Mouse (Mus musculus): Measurements from ENCODE around the gene Pcdh9. TPM values are rescaled to one million over a fixed set of nuclear protein-coding genes. Genes with fewer than 3 reads are reported as not detected.

Pcdh9 gene
- polyA plus RNA-seq, 1 experiment from 2014 or later, result 25.3 TPM

- peaks cover 6% of the 10 kb centered on the region for H3K4me1 ChIP-seq (ENCODE audit: control insufficient read depth, insufficient read depth, low read length)
- no peaks in the 10 kb centered on the region for H3K27me3 ChIP-seq (ENCODE audit: control insufficient read depth, insufficient read depth, low read length)
- H3K4me3 ChIP-seq (ENCODE audit: low read depth, low read length), result no peak overlapping the region
- no peaks in the 10 kb centered on the region for H3K9me3 ChIP-seq (ENCODE audit: control insufficient read depth, low read depth, low read length)
- H3K27ac ChIP-seq (ENCODE audit: low read length), result no peak overlapping the region
- H3K9ac ChIP-seq (replicated peaks; ENCODE audit: low read depth, low read length), result no peak overlapping the region
- H3K4me2 ChIP-seq (replicated peaks; ENCODE audit: low read depth, low read length), result no peak overlapping the region
- H3K36me3 ChIP-seq (ENCODE audit: control insufficient read depth, insufficient read depth, low read length), result no peaks in the 10 kb centered on the region
- WGBS, result 43% methylated on average over 5 of the region's 5 CpGs
- no peak for ATAC-seq (ENCODE audit: insufficient number of reproducible peaks, insufficient read depth, low FRiP score, low read depth)
Measured at GRCm38 (mm10) chr14:93067411-93068336, 822.8 kb downstream of the Pcdh9 start.

- H3K36me3 ChIP-seq (ENCODE audit: control insufficient read depth, insufficient read depth, low read length), result no peaks in the 10 kb centered on the region
- ATAC-seq (ENCODE audit: insufficient number of reproducible peaks, insufficient read depth, low FRiP score, low read depth), result no peak
- H3K9me3 ChIP-seq (ENCODE audit: control insufficient read depth, low read depth, low read length), result no peaks in the 10 kb centered on the region
- 49% methylated on average over 8 of the region's 8 CpGs for WGBS
- no peak overlapping the region for H3K4me2 ChIP-seq (replicated peaks; ENCODE audit: low read depth, low read length)
- no peaks in the 10 kb centered on the region for H3K27me3 ChIP-seq (ENCODE audit: control insufficient read depth, insufficient read depth, low read length)
- H3K4me1 ChIP-seq (ENCODE audit: control insufficient read depth, insufficient read depth, low read length), result peaks cover 6% of the 10 kb centered on the region
- no peak overlapping the region for H3K9ac ChIP-seq (replicated peaks; ENCODE audit: low read depth, low read length)
- H3K4me3 ChIP-seq (ENCODE audit: low read depth, low read length), result no peak overlapping the region
- H3K27ac ChIP-seq (ENCODE audit: low read length), result no peak overlapping the region
Measured at GRCm38 (mm10) chr14:93066732-93067410, 823.6 kb downstream of the Pcdh9 start.

- no peak overlapping the region for H3K4me2 ChIP-seq (replicated peaks; ENCODE audit: low read depth, low read length)
- H3K4me1 ChIP-seq (ENCODE audit: control insufficient read depth, insufficient read depth, low read length), result no peaks in the 10 kb centered on the region
- no peak for ATAC-seq (ENCODE audit: insufficient number of reproducible peaks, insufficient read depth, low FRiP score, low read depth)
- no peaks in the 10 kb centered on the region for H3K9me3 ChIP-seq (ENCODE audit: control insufficient read depth, low read depth, low read length)
- H3K36me3 ChIP-seq (ENCODE audit: control insufficient read depth, insufficient read depth, low read length), result no peaks in the 10 kb centered on the region
- WGBS, result 59% methylated on average over 5 of the region's 5 CpGs
- H3K9ac ChIP-seq (replicated peaks; ENCODE audit: low read depth, low read length), result no peak overlapping the region
- no peak overlapping the region for H3K27ac ChIP-seq (ENCODE audit: low read length)
- no peak overlapping the region for H3K4me3 ChIP-seq (ENCODE audit: low read depth, low read length)
- H3K27me3 ChIP-seq (ENCODE audit: control insufficient read depth, insufficient read depth, low read length), result no peaks in the 10 kb centered on the region
Measured at GRCm38 (mm10) chr14:93061824-93062620, 828.5 kb downstream of the Pcdh9 start.

GRCm38 (mm10) chr14:93058799-93059198 lies 831.7 kb downstream of the Pcdh9 start:
- Histone ChIP-seq H3K9ac (replicated peaks; ENCODE audit: low read depth, low read length) (no peak overlapping the region), H3K4me3 (ENCODE audit: low read depth, low read length) (no peak overlapping the region), H3K27me3 (ENCODE audit: control insufficient read depth, insufficient read depth, low read length) (no peaks in the 10 kb centered on the region), H3K27ac (ENCODE audit: low read length) (no peak overlapping the region), H3K4me2 (replicated peaks; ENCODE audit: low read depth, low read length) (no peak overlapping the region), H3K9me3 (ENCODE audit: control insufficient read depth, low read depth, low read length) (no peaks in the 10 kb centered on the region), H3K4me1 (ENCODE audit: control insufficient read depth, insufficient read depth, low read length) (no peaks in the 10 kb centered on the region), H3K36me3 (ENCODE audit: control insufficient read depth, insufficient read depth, low read length) (no peaks in the 10 kb centered on the region)
- 85% methylated on average over 6 of the region's 6 CpGs for WGBS
- ATAC-seq (ENCODE audit: insufficient number of reproducible peaks, insufficient read depth, low FRiP score, low read depth), result no peak

GRCm38 (mm10) chr14:93055997-93056396 lies 834.5 kb downstream of the Pcdh9 start:
- H3K4me2 ChIP-seq (replicated peaks; ENCODE audit: low read depth, low read length), result no peak overlapping the region
- no peak overlapping the region for H3K9ac ChIP-seq (replicated peaks; ENCODE audit: low read depth, low read length)

GRCm38 (mm10) chr14:93040591-93040990 lies 849.9 kb downstream of the Pcdh9 start:
- H3K9ac ChIP-seq (replicated peaks; ENCODE audit: low read depth, low read length), result no peak overlapping the region
- no peaks in the 10 kb centered on the region for H3K4me1 ChIP-seq (ENCODE audit: control insufficient read depth, insufficient read depth, low read length)
- H3K9me3 ChIP-seq (ENCODE audit: control insufficient read depth, low read depth, low read length), result no peaks in the 10 kb centered on the region
- H3K27me3 ChIP-seq (ENCODE audit: control insufficient read depth, insufficient read depth, low read length), result no peaks in the 10 kb centered on the region
- no peak overlapping the region for H3K27ac ChIP-seq (ENCODE audit: low read length)
- ATAC-seq (ENCODE audit: insufficient number of reproducible peaks, insufficient read depth, low FRiP score, low read depth), result no peak
- no peaks in the 10 kb centered on the region for H3K36me3 ChIP-seq (ENCODE audit: control insufficient read depth, insufficient read depth, low read length)
- WGBS, result 63% methylated on average over 6 of the region's 6 CpGs
- no peak overlapping the region for H3K4me2 ChIP-seq (replicated peaks; ENCODE audit: low read depth, low read length)
- no peak overlapping the region for H3K4me3 ChIP-seq (ENCODE audit: low read depth, low read length)

More at GRCm38 (mm10) chr14:93055997-93056396, 834.5 kb downstream of the Pcdh9 start:
- H3K9me3 ChIP-seq (ENCODE audit: control insufficient read depth, low read depth, low read length), result no peaks in the 10 kb centered on the region
- no peak overlapping the region for H3K27ac ChIP-seq (ENCODE audit: low read length)
- no peaks in the 10 kb centered on the region for H3K27me3 ChIP-seq (ENCODE audit: control insufficient read depth, insufficient read depth, low read length)
- no peak for ATAC-seq (ENCODE audit: insufficient number of reproducible peaks, insufficient read depth, low FRiP score, low read depth)
- no peak overlapping the region for H3K4me3 ChIP-seq (ENCODE audit: low read depth, low read length)
- WGBS, result 88% methylated on average over 3 of the region's 3 CpGs
- H3K36me3 ChIP-seq (ENCODE audit: control insufficient read depth, insufficient read depth, low read length), result no peaks in the 10 kb centered on the region
- no peaks in the 10 kb centered on the region for H3K4me1 ChIP-seq (ENCODE audit: control insufficient read depth, insufficient read depth, low read length)

GRCm38 (mm10) chr14:93039326-93040221 lies 850.9 kb downstream of the Pcdh9 start:
- Histone ChIP-seq H3K9ac (replicated peaks; ENCODE audit: low read depth, low read length) (no peak overlapping the region), H3K36me3 (ENCODE audit: control insufficient read depth, insufficient read depth, low read length) (no peaks in the 10 kb centered on the region), H3K27ac (ENCODE audit: low read length) (no peak overlapping the region), H3K9me3 (ENCODE audit: control insufficient read depth, low read depth, low read length) (no peaks in the 10 kb centered on the region), H3K4me3 (ENCODE audit: low read depth, low read length) (no peak overlapping the region), H3K4me2 (replicated peaks; ENCODE audit: low read depth, low read length) (no peak overlapping the region), H3K4me1 (ENCODE audit: control insufficient read depth, insufficient read depth, low read length) (no peaks in the 10 kb centered on the region), H3K27me3 (ENCODE audit: control insufficient read depth, insufficient read depth, low read length) (no peaks in the 10 kb centered on the region)
- no peak for ATAC-seq (ENCODE audit: insufficient number of reproducible peaks, insufficient read depth, low FRiP score, low read depth)
- 54% methylated on average over 8 of the region's 8 CpGs for WGBS
